Mouse (Mus musculus) lung, adult 2 months (tissue): ENCODE results near the gene Clns1a. TPM values are rescaled to one million over a fixed set of nuclear protein-coding genes. Genes with fewer than 3 reads are reported as not detected.

ENCODE experiments used
- DNase-seq: peaks from one replicate; pipeline ENCODE4 v3.0.0; 2022
- H3K4me1 ChIP-seq: fragments of 200-500 bp; 2 replicates; pipeline ENCODE4 v1.6.1; 2011; ENCODE audit warnings: low read length; ENCODE audit not compliant: control insufficient read depth, insufficient read depth
- H3K4me3 ChIP-seq: fragments of 200-500 bp; replicated peaks from 2 replicates; pipeline ENCODE3; 2011; ENCODE audit warnings: low read depth, mild to moderate bottlenecking, control low read depth, low read length; ENCODE audit errors: extremely low read depth
- CTCF ChIP-seq: fragments of 200-500 bp; IDR thresholded peaks from 2 replicates; pipeline ENCODE4 v1.5.1; 2011; ENCODE audit warnings: mild to moderate bottlenecking, low read length, control low read depth; ENCODE audit not compliant: insufficient read depth
- POLR2A ChIP-seq: fragments of 200-500 bp; IDR thresholded peaks from 2 replicates; pipeline ENCODE4 v1.6.1; 2011; ENCODE audit warnings: low read depth, mild to moderate bottlenecking, control low read depth, low read length, borderline replicate concordance; ENCODE audit errors: extremely low read depth
- WGBS: fragments of 180-500 bp; shearing (Covaris S2); methylation state at CpG from one replicate; pipeline ENCODE4 v1.1.7; 2018; 5-methylcytosine and 5-hydroxymethylcytosine counted together
- polyA plus RNA-seq: library from polyadenylated mRNA; depleted of rRNA; stranded (reverse); fragments of >200 nt; gene quantifications from 2 replicates; pipeline ENCODE4 v1.2.3, GENCODE M21; 2012; rRNA removed

Gene Clns1a
- polyA plus RNA-seq, 1 experiment, result 21.6 TPM

GRCm38 (mm10) chr7:97749207-97750190 is 53.1 kb downstream of the Clns1a start:
- Histone ChIP-seq H3K4me1 (no peaks in the 10 kb centered on the region; the same call in 1 of the 2 replicates), H3K4me3 (peak overlapping the region; percentile 36)
- DNase-seq, result no peak
- TF ChIP-seq CTCF (no peak), POLR2A (peak; percentile 33; the same call in 1 of the 2 replicates)
- 16% methylated on average over 19 of the region's 19 CpGs for WGBS

GRCm38 (mm10) chr7:97756967-97757881 is 60.8 kb downstream of the Clns1a start:
- no peak for TF ChIP-seq CTCF
- TF ChIP-seq POLR2A, result no peak
- Histone ChIP-seq H3K4me3 (no peak overlapping the region), H3K4me1 (no peaks in the 10 kb centered on the region)
- 64% methylated on average over 18 of the region's 18 CpGs for WGBS
- DNase-seq, result no peak

- H3K4me3 ChIP-seq, result no peak overlapping the region
- WGBS, result 71% methylated on average over 11 of the region's 11 CpGs
- no peaks in the 10 kb centered on the region for H3K4me1 ChIP-seq
- no peak for DNase-seq
- TF ChIP-seq CTCF (no peak), POLR2A (no peak)
Measured at GRCm38 (mm10) chr7:97764591-97764990, 68.2 kb downstream of the Clns1a start.

- no peak for TF ChIP-seq CTCF
- TF ChIP-seq POLR2A, result no peak
- no peak for DNase-seq
- WGBS, result 75% methylated on average over 21 of the region's 21 CpGs
Measured at GRCm38 (mm10) chr7:97765181-97765962, 68.9 kb downstream of the Clns1a start.

GRCm38 (mm10) chr7:97765963-97766347 is 69.5 kb downstream of the Clns1a start:
- WGBS, result 75% methylated on average over 5 of the region's 5 CpGs
- no peak for DNase-seq
- Histone ChIP-seq H3K4me3 (no peak overlapping the region), H3K4me1 (no peaks in the 10 kb centered on the region)
- TF ChIP-seq POLR2A (no peak), CTCF (no peak)

More at GRCm38 (mm10) chr7:97765181-97765962, 68.9 kb downstream of the Clns1a start:
- Histone ChIP-seq H3K4me3 (no peak overlapping the region), H3K4me1 (no peaks in the 10 kb centered on the region)

- Histone ChIP-seq H3K4me1 (no peaks in the 10 kb centered on the region), H3K4me3 (no peak overlapping the region)
- no peak for DNase-seq
- TF ChIP-seq POLR2A, result no peak
- no peak for TF ChIP-seq CTCF
- 61% methylated on average over 9 of the region's 9 CpGs for WGBS
Measured at GRCm38 (mm10) chr7:97766406-97767166, 70.2 kb downstream of the Clns1a start.

GRCm38 (mm10) chr7:97767841-97768240 is 71.4 kb downstream of the Clns1a start:
- 58% methylated on average over 8 of the region's 8 CpGs for WGBS
- H3K4me1 ChIP-seq, result no peaks in the 10 kb centered on the region
- TF ChIP-seq CTCF, result no peak
- TF ChIP-seq POLR2A, result no peak
- DNase-seq, result no peak
- no peak overlapping the region for H3K4me3 ChIP-seq

- no peak overlapping the region for H3K4me3 ChIP-seq
- 79% methylated on average over 4 of the region's 4 CpGs for WGBS
- TF ChIP-seq POLR2A (no peak), CTCF (no peak)
- no peaks in the 10 kb centered on the region for H3K4me1 ChIP-seq
- DNase-seq, result no peak
Measured at GRCm38 (mm10) chr7:97769020-97769419, 72.6 kb downstream of the Clns1a start.

Other genes starting within 250 kb of the Clns1a start
- gene Kctd14, start 245.3 kb upstream of the Clns1a start, polyA plus RNA-seq, result 4.0 and 6.7 TPM in 2 replicates
- 52.7 and 69.7 TPM in 2 replicates for gene Ints4, start 215.7 kb upstream of the Clns1a start, polyA plus RNA-seq
- 16.9 and 25.6 TPM in 2 replicates for gene Aamdc, start 117.1 kb upstream of the Clns1a start, polyA plus RNA-seq
- 1.7 and 3.2 TPM in 2 replicates for gene Rsf1, start 116.7 kb upstream of the Clns1a start, polyA plus RNA-seq
- 5.0 and 5.4 TPM in 2 replicates for gene Aqp11, start 41.7 kb downstream of the Clns1a start, polyA plus RNA-seq
- 7.2 and 7.5 TPM in 2 replicates for gene Pak1, start 91.9 kb downstream of the Clns1a start, polyA plus RNA-seq
- gene Gdpd4, start 223.3 kb downstream of the Clns1a start, polyA plus RNA-seq, result not detected in 2 replicates